Mouse (Mus musculus) adrenal gland, postnatal 10 days (tissue): ENCODE results near the gene Ror2. TPM values are rescaled to one million over a fixed set of nuclear protein-coding genes. Genes with fewer than 3 reads are reported as not detected.

Experiments
- DNase-seq: peaks from one replicate; pipeline ENCODE4 v3.0.0; 2021; ENCODE audit warnings: mixed read lengths
- total RNA-seq, 2 experiments: library from RNA; stranded (reverse); gene quantifications; 2 replicates each; pipeline ENCODE4 v1.2.3; 2021

Gene Ror2
- total RNA-seq, 2 experiments from 2014 or later = 6.7 to 8.5 TPM

DNA sequence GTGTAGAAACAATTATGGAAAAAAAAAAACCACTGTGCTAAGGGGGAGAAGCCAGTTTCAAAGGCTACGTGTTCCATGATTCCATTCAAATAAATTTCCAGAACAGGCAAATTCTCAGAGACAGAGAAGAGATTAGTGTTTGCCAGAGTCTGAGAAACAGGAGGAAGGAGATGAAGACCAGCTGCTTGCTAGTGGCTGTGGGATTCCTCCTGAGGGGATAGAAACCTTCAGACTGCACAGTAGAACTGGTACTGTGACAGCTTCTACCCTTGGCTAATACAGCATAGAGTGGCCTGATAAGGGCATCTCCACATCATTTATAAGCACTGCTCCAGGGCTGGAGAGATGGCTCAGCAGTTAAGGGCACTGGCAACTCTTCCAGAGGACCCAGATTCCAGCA lies 11.2 kb downstream of the Ror2 start:
- no peak for DNase-seq

GRCm38 (mm10) chr13:53271595-53271994 lies 14.3 kb downstream of the Ror2 start:
- DNase-seq = no peak

DNA sequence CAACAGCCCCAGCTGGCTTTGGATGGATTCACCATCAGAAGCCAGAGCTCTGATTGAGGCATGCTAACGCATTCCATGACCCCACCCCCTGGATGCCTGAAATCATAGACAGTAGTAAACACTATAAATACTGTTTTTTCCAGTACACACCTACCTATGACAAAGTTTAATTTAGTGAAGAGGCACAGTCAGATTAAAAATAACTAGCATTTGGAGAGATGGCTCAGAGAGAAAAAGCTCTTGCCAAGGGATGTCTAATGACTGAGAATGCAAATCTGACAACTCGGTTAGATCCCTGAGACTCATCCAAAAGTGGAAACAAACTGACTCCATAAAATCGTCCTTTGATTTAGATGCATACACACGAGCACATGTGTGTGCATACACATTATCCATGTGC lies 15.4 kb downstream of the Ror2 start:
- DNase-seq = no peak

DNA sequence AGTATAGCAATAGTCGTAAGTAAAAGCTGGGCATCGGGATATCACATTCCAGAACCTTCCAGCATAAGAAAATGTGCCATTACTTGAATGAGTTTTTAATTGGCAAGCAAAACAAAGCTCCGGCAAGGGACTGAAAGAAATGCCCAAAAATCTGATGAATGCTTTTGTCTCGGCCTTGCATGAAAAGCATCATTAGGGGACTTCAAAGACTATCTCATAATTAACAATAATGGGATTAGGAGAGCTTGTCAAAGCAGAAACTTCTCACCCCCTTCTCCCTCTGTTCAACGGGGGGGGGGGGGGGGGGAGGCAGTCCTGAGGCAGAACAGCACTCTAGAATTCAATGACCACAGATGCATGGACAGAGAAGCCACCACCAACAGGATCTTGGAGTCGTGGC lies 17.4 kb downstream of the Ror2 start:
- DNase-seq = no peak

DNA sequence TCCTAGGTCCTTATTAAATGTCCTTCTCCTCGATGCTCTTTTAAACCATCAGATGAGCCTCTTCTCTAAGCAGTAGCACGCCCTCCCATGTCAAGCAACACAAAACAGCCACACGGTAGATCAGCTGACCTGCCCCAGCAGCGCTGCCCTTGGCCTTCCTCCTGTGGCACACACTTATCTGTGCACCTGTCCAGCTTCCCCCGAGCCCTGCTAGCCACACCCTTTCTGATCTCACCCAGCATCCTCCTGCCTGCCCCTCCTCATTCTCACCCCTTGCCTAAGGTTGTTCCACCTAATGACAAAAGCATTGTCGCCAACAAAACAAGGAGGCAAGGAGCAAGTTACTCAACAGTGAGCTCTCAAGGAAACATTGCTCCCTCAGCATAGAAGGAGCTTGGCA lies 18.1 kb downstream of the Ror2 start:
- no peak for DNase-seq

DNA sequence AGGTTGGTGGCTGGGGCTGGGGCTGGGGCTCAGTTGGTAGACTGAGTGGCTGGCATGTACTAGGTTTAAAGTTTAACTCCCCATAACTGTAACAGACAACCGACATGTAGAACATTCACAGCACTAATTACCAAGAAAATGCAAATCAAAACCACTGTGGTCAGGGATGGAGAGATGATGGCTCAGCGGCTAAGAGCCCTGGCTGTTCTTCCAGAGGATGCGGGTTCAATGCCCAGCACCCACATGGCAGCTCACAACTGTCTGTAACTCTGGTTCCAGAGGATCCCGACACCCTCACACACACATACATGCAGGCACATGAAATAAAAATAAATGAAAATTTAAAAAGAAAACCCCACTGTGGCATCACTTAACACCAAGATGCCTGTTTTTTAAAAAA lies 18.8 kb downstream of the Ror2 start:
- no peak for DNase-seq

DNA sequence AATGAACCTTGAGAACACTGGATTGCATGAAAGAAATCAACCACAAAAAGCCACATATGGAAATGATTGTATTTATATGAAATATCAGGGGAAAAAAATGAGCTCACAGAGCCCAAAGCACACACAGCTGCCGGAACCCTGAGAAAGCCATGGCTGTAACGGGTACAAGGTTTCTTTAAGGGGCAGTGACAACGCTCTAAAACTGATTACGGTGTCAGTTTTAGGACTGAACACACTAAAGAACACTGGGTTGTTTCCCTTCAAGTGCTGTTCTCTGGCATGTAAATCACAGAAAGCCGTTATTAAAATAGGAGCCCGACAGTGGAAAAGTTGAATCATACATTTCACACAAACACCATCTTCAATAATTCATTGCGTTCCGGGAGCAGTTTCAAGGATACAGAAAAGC lies 19.4 kb downstream of the Ror2 start:
- no peak for DNase-seq

GRCm38 (mm10) chr13:53264896-53265295 lies 21.0 kb downstream of the Ror2 start:
- no peak for DNase-seq

DNA sequence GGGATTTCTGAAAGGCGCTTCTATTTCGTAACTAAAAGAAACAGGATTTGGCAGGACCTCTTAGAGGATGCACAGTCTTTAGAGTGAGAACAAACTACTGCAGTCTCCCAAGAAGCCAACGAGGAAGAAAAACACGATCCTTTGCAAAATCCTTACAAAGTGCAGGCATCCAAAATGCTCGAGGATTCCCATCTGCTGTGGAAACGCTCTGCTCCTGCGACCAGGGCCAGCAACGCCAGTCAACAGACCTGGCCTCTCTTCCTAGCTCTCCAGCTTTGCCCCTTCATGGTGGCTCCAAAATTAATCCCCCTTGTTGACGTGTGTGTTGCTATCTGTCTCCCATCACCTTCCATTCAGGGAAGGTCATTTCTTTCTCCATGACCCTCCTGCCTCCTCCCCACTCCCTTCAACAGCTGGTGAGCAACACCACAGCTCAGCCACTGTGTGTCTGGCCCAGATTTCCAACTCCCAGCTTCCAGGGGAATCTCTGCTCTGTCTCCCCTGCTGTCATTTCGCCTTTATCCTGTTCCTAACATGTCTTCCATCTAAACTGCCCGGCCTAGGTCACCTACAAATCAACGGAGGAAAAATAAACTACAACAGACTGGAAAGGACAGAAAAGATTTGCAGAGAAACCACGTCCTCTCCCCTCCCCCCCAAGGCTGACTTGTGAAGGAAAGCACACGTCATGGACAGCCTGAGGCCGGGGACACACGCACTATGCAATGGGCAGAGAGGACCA lies 23.2 kb downstream of the Ror2 start:
- DNase-seq = peak; percentile 54

GRCm38 (mm10) chr13:53261106-53261771 lies 24.7 kb downstream of the Ror2 start:
- peak; percentile 67 for DNase-seq

- DNase-seq = no peak
Measured at GRCm38 (mm10) chr13:53258943-53259342, 27.0 kb downstream of the Ror2 start.

DNA sequence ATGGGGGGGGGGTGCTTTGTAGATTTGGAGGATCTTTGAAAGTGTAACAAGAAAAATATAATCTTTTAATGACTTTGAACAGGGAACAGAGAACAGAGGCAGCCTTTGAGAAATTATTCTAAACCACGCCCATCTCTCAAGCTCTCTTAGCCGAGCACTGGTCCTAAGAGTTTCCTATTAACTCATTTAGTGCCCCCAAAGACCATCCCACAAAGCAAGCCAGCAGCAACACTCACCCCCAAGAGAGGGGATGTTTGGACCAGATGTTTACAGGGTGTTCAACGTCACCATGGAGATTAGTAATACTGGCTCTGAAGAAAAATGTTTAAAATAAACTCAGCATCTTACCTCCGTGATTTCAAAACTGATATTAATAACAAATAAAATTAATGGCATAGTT lies 27.4 kb downstream of the Ror2 start:
- no peak for DNase-seq

GRCm38 (mm10) chr13:53253255-53253654 lies 32.7 kb downstream of the Ror2 start:
- DNase-seq = no peak

DNA sequence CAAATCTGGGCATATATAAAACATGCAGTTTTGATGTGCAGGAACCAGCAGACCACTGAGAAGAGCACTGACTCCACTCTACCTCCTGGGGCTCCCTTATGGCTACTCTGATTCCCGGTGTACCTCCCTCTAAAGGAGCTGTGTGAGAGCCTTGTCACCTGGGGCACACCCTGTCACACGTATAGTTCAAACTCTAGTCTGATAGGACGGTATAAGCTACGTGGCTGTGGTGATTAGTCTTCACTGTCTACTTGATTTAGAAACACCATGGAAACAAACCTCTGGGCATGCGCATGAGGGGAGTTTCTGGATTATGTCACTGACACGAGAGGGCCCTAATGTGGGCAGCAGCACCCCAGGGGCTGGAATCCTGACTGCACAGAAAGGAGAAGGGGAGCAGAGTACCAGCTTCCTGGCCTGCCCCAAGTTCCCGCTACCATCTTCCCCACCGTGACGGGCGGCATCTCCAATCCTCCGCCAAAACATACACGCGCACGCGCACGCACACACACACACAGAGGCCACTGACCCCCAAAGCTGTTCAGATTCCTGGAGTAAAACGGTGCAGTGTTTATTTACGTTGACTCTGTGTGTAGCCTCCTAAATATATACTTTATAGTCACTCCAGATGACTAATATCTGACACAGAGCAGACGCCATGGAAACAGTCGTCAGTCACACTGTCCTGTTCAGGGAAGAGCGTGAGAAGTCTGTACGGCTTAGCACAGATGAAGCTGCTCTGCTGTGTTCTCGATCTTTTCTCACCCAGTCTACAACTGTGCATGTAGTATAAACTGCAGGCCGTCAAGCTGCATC lies 37.1 kb downstream of the Ror2 start:
- no peak for DNase-seq

DNA sequence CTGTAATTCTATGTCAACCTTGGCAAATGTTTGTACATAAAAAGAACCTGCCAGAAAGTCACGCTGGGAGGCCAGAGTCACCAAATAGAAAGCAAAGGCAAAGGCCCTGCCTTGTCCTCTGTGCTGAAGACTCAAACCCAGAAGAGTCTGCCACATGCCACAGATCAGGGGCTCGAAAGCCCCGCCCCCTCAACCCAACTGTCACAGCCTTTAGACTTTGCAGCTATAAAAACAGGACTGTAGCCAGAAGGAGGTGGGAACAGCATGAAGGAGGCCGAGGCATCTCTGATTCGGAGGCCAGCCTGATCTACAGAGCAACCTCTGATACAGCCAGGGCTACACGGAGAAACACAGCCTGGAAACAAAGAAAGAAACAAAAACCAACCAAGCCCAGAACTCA lies 37.8 kb downstream of the Ror2 start:
- DNase-seq = no peak

GRCm38 (mm10) chr13:53247175-53247574 lies 38.7 kb downstream of the Ror2 start:
- DNase-seq = no peak

GRCm38 (mm10) chr13:53244151-53244550 lies 41.8 kb downstream of the Ror2 start:
- DNase-seq = peak; percentile 45

DNA sequence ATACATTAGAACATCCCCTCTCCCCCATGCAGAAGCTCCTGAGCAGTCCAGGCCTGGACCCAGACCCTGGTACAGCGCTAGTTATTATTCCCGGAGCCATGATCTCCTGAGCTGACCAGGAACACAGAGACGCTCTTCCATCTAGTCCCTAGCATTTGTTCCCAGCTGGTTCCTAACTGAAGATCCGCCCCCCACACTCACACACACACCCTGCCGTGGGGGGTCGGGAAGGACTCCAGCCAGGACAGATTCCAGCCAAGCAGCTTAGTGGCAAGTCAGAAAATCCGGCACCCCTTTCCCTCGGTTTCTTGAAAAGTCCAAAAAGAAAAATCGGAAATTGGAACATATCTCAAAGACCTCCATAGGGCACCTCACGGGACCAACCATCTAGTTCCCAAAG lies 48.5 kb downstream of the Ror2 start:
- DNase-seq = no peak

DNA sequence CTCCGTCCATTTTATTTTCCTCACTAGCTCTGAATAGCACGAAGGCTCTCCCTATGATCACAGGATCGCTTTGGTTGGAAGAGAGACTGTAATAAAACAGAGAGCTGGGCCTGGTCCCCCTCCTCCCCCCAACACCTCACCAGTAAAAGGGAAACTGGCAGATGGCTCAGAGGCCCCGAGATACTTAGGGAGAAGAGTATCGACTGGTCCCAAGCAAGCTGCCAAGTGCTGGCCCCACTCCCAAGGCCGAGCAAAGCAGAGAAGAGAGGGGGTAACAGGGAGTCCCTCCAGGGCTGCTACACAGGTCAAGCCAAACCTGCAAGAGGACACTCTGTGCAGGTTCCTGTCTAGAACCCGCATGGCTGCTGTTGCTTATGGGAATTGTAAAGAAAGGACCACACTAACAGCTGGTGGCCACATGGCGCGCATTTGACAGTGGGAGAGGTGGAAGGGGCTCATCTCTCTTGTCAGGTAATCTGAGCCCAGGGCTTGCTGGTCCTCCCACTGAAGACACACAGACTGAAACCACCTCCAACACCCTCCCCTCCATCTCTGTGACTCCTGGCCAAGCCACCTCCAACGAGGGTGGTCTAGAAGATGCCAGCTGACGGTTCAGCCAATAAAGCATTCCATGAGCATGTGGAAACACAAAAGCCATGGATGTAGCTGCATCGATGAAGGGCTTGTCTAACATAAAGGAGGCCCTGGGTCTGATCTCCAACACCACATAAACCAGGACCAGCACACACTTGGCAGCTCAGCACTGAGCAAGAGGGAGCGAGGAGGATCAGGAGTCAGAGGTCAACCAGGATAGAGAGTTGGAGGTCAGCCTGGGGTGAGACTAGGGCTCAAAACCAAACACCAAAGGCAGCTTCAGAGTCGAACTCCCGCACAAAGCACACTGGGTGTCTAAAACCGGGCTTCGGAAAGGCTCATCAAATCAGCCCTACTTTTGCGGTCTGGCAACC lies 49.2 kb downstream of the Ror2 start:
- DNase-seq = peak; percentile 53

GRCm38 (mm10) chr13:53235953-53236352 lies 50.0 kb downstream of the Ror2 start:
- DNase-seq = no peak

GRCm38 (mm10) chr13:53234844-53235243 lies 51.1 kb downstream of the Ror2 start:
- DNase-seq = no peak
